Mouse (Mus musculus) C2C12 (cell line): ENCODE data around the gene Gm28729.

ENCODE experiments used
- CTCF ChIP-seq: IDR thresholded peaks from one replicate; pipeline ENCODE4 v1.5.1; 2011; ENCODE audit not compliant: control insufficient read depth, insufficient read depth, insufficient read length
- FOSL1 ChIP-seq: IDR thresholded peaks from one replicate; pipeline ENCODE4 v1.8.0; 2011; ENCODE audit warnings: mild to moderate bottlenecking, low read length; ENCODE audit not compliant: poor library complexity, insufficient read depth, severe bottlenecking
- MAX ChIP-seq: IDR thresholded peaks from one replicate; pipeline ENCODE4 v1.6.1; 2011; ENCODE audit warnings: mild to moderate bottlenecking, control low read depth
- MYOD1 ChIP-seq: IDR thresholded peaks from one replicate; pipeline ENCODE4 v1.6.1; 2011; ENCODE audit warnings: low read depth; ENCODE audit not compliant: control insufficient read depth, insufficient read length
- USF1 ChIP-seq: IDR thresholded peaks from one replicate; pipeline ENCODE4 v1.6.1; 2011; ENCODE audit warnings: low read depth, mild to moderate bottlenecking, control low read depth, moderate library complexity

DNA sequence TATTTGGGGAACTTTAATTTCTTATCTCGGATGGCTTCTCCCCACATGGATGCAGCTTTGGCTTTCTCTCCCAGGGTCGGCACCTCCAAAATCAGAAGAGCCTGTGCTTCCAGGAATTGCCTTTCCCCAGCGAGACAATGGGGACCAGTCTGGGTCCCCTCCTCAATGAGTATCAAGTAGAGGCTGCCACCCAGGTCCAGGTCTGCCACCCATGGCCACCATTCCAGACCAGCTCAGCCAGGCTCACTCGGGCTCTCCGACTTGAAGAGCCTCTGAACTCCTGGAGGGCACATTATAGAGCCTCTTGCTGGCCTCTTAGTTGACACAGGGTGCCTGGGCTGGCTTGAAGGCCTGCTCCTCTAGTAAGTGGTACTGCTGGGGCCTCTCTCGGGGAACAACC lies 8.4 kb upstream of the Gm28729 start:
- TF ChIP-seq MAX (no peak), USF1 (no peak), CTCF (no peak), FOSL1 (no peak), MYOD1 (no peak)
